Mouse (Mus musculus) CH12.LX (cell line): ENCODE measurements at regions not wholly inside any gene's neighbourhood (a gene's known extent, or its start where the extent isn't known, plus 50 kb on each side); places are given as distances from the start of the nearest gene placed in this dataset.

Experiments used
- DNase-seq: peaks from one replicate; pipeline ENCODE4 v3.0.0-alpha.2; 2013; ENCODE audit errors: extremely low read depth
- H3K27ac ChIP-seq: 2 replicates; pipeline ENCODE4 v1.5.1; 2012; ENCODE audit warnings: low read depth, mild to moderate bottlenecking, control low read depth, moderate library complexity; ENCODE audit not compliant: insufficient read depth
- H3K27me3 ChIP-seq: replicated peaks from 2 replicates; pipeline ENCODE3; 2012; ENCODE audit warnings: inconsistent platforms
- H3K36me3 ChIP-seq, 2 experiments: replicated peaks in 1 of 2; 2 replicates each; pipeline versions ENCODE3 to v1.6.1; 2012; ENCODE audit warnings: inconsistent platforms in 1 of 2, low read length in 1 of 2, mild to moderate bottlenecking in 1 of 2, mixed read lengths in 1 of 2, moderate library complexity in 1 of 2; ENCODE audit not compliant: control insufficient read depth in 1 of 2, insufficient read depth in 1 of 2
- H3K4me1 ChIP-seq, 2 experiments: 2 replicates each; pipeline ENCODE4 v1.6.1; 2012; ENCODE audit warnings: inconsistent platforms in 1 of 2, moderate library complexity in 1 of 2; ENCODE audit not compliant: insufficient read depth in 2 of 2, control insufficient read depth in 1 of 2
- H3K4me2 ChIP-seq: 2 replicates; pipeline ENCODE4 v1.6.1; 2012; ENCODE audit warnings: low read depth, mild to moderate bottlenecking, control low read depth; ENCODE audit not compliant: poor library complexity, insufficient read depth, severe bottlenecking
- H3K4me3 ChIP-seq, 3 experiments: fragments of 150-350 bp in 1 of 3; sonication (generic) in 1 of 3; replicated peaks in 1 of 3; 2 replicates each; pipeline versions ENCODE3 to v1.5.1; 2011 to 2012; ENCODE audit warnings: low read depth in 2 of 3, low read length in 2 of 3, mild to moderate bottlenecking in 2 of 3, moderate library complexity in 2 of 3, control low read depth in 1 of 3, improper control_type of control experiment in 1 of 3, inconsistent platforms in 1 of 3, mixed read lengths in 1 of 3; ENCODE audit not compliant: poor library complexity in 1 of 3
- H3K79me2 ChIP-seq: replicated peaks from 2 replicates; pipeline ENCODE4 v1.6.1; 2012; ENCODE audit warnings: mild to moderate bottlenecking, moderate library complexity; ENCODE audit not compliant: control insufficient read depth, poor library complexity, insufficient read depth, severe bottlenecking; ENCODE audit errors: extremely low read depth
- H3K9ac ChIP-seq: 2 replicates; pipeline ENCODE4 v1.6.1; 2012; ENCODE audit warnings: low read depth, mild to moderate bottlenecking, control low read depth, moderate library complexity; ENCODE audit not compliant: insufficient read depth
- H3K9me3 ChIP-seq: replicated peaks from 2 replicates; pipeline ENCODE3; 2012; ENCODE audit warnings: low read length, inconsistent platforms, mixed read lengths
- CTCF ChIP-seq, 2 experiments: IDR thresholded peaks in 1 of 2; conservative IDR thresholded peaks in 1 of 2; 2 replicates each; pipeline ENCODE4 v1.5.1; 2011 to 2012; ENCODE audit warnings: low read depth in 2 of 2, low read length in 2 of 2, improper control_type of control experiment in 1 of 2, inconsistent platforms in 1 of 2, mild to moderate bottlenecking in 1 of 2, moderate library complexity in 1 of 2
- ELF1 ChIP-seq: IDR thresholded peaks from 2 replicates; pipeline ENCODE4 v1.6.1; 2014; ENCODE audit warnings: low read depth, mild to moderate bottlenecking, inconsistent platforms, low read length, improper control_type of control experiment
- HCFC1 ChIP-seq: IDR thresholded peaks from 2 replicates; pipeline ENCODE4 v1.6.1; 2012; ENCODE audit warnings: low read depth, mild to moderate bottlenecking, inconsistent platforms, low read length, improper control_type of control experiment
- IRF4 ChIP-seq: IDR thresholded peaks from 2 replicates; pipeline ENCODE4 v1.6.1; 2014; ENCODE audit warnings: low read depth, mild to moderate bottlenecking, inconsistent platforms, low read length, improper control_type of control experiment
- JUN ChIP-seq: IDR thresholded peaks from 2 replicates; pipeline ENCODE4 v1.6.1; 2011; ENCODE audit warnings: low read depth, mild to moderate bottlenecking, low read length, improper control_type of control experiment, moderate library complexity; ENCODE audit not compliant: insufficient read depth
- MAFK ChIP-seq: IDR thresholded peaks from 2 replicates; pipeline ENCODE4 v1.6.1; 2011; ENCODE audit warnings: low read length, improper control_type of control experiment; ENCODE audit not compliant: insufficient replicate concordance
- MAX ChIP-seq: IDR thresholded peaks from 2 replicates; pipeline ENCODE4 v1.6.1; 2011; ENCODE audit warnings: low read length, improper control_type of control experiment
- MAZ ChIP-seq: IDR thresholded peaks from 2 replicates; pipeline ENCODE4 v1.6.1; 2012; ENCODE audit warnings: low read depth, mild to moderate bottlenecking, inconsistent platforms, low read length, improper control_type of control experiment, moderate library complexity
- POLR2A ChIP-seq: IDR thresholded peaks from 2 replicates; pipeline ENCODE4 v1.6.1; 2011; ENCODE audit warnings: low read depth, mild to moderate bottlenecking, improper control_type of control experiment, low read length
- RAD21 ChIP-seq: IDR thresholded peaks from 2 replicates; pipeline ENCODE4 v1.6.1; 2011; ENCODE audit warnings: low read depth, mild to moderate bottlenecking, low read length, improper control_type of control experiment, moderate library complexity
- RCOR1 ChIP-seq: conservative IDR thresholded peaks from 2 replicates; pipeline ENCODE4 v1.6.1; 2012; ENCODE audit warnings: low read depth, mild to moderate bottlenecking, inconsistent platforms, low read length, improper control_type of control experiment
- SIN3A ChIP-seq: IDR thresholded peaks from 2 replicates; pipeline ENCODE4 v1.6.1; 2012; ENCODE audit warnings: low read length, improper control_type of control experiment, inconsistent platforms
- SMC3 ChIP-seq: IDR thresholded peaks from 2 replicates; pipeline ENCODE4 v1.6.1; 2011; ENCODE audit warnings: low read depth, low read length, improper control_type of control experiment
- TBP ChIP-seq: conservative IDR thresholded peaks from 2 replicates; pipeline ENCODE4 v1.6.1; 2011; ENCODE audit warnings: low read depth, low read length, improper control_type of control experiment
- TCF12 ChIP-seq: IDR thresholded peaks from 2 replicates; pipeline ENCODE4 v1.6.1; 2014; ENCODE audit warnings: low read depth, mild to moderate bottlenecking, inconsistent platforms, low read length, improper control_type of control experiment
- USF1 ChIP-seq: IDR thresholded peaks from 2 replicates; pipeline ENCODE4 v1.6.1; 2014; ENCODE audit warnings: low read depth, mild to moderate bottlenecking, inconsistent platforms, low read length, improper control_type of control experiment
- USF2 ChIP-seq: conservative IDR thresholded peaks from 2 replicates; pipeline ENCODE4 v1.6.1; 2011; ENCODE audit warnings: low read depth, low read length, improper control_type of control experiment
- ZKSCAN1 ChIP-seq: IDR thresholded peaks from 2 replicates; pipeline ENCODE4 v1.6.1; 2012; ENCODE audit warnings: low read depth, inconsistent platforms, low read length, improper control_type of control experiment, borderline replicate concordance
- dilution Hi-C: fragments of 300-500 bp; cut with MboI; formaldehyde crosslinking; loops from 2 replicates; pipeline ENCODE4 v1.14.3; 2020; ENCODE audit warnings: low sequenced_read_pairs; ENCODE audit not compliant: extremely low pct_unique_long_range_greater_than_20kb, extremely low pct_ligation_motif_present
- in situ Hi-C: fragments of 300-500 bp; cut with MboI; formaldehyde crosslinking; loops from 3 replicates; pipeline ENCODE4 v1.14.3; 2019; ENCODE audit warnings: low sequenced_read_pairs, low pct_ligation_motif_present, low pct_unique_long_range_greater_than_20kb, mixed read lengths

GRCm38 (mm10) chr16:51169294-51169693 lies 578.3 kb upstream of the Ccdc54 start:
- Histone ChIP-seq H3K36me3 (no peaks in the 10 kb centered on the region), H3K4me1 (no peaks in the 10 kb centered on the region), H3K79me2 (no peaks in the 10 kb centered on the region), H3K4me3 (no peak overlapping the region), H3K4me2 (no peak overlapping the region), H3K9me3 (no peaks in the 10 kb centered on the region), H3K27me3 (no peaks in the 10 kb centered on the region), H3K27ac (no peak overlapping the region), H3K9ac (no peak overlapping the region)
- no peak for TF ChIP-seq SIN3A
- peak; percentile 40 to 51; a peak in 3 of 4 replicates for TF ChIP-seq CTCF (conservative IDR thresholded peaks at IDR 0.05 in 1 of 2, IDR thresholded peaks at IDR 0.05 in 1 of 2; ENCODE audit: low read depth in 2 of 2, low read length in 2 of 2)
- TF ChIP-seq RCOR1: no peak
- peak; percentile 29 for TF ChIP-seq RAD21
- peak; percentile 29 for TF ChIP-seq SMC3
- no peak for TF ChIP-seq IRF4
- DNase-seq: no peak
- in situ Hi-C loops: no loop called here
- dilution Hi-C loops: no loop called here

GRCm38 (mm10) chr16:51160768-51161167 lies 569.8 kb upstream of the Ccdc54 start:
- no peak overlapping the region for H3K9ac ChIP-seq
- TF ChIP-seq MAFK: no peak
- no peak for TF ChIP-seq TBP
- TF ChIP-seq USF2: no peak
- TF ChIP-seq HCFC1: no peak
- no peak for TF ChIP-seq MAX
- TF ChIP-seq SMC3: no peak
- TF ChIP-seq POLR2A: no peak
- no peak for TF ChIP-seq ZKSCAN1
- TF ChIP-seq ELF1: no peak
- TF ChIP-seq JUN: no peak
- no peak for TF ChIP-seq USF1
- no peak for TF ChIP-seq MAZ
- TF ChIP-seq TCF12: no peak
- H3K4me3 ChIP-seq: no peak overlapping the region
- dilution Hi-C loops (no loop called here), in situ Hi-C loops (no loop called here)
- H3K36me3 ChIP-seq: no peaks in the 10 kb centered on the region
- no peaks in the 10 kb centered on the region for H3K79me2 ChIP-seq
- no peaks in the 10 kb centered on the region for H3K9me3 ChIP-seq
- H3K4me2 ChIP-seq: no peak overlapping the region
- H3K27me3 ChIP-seq: no peaks in the 10 kb centered on the region
- no peak overlapping the region for H3K27ac ChIP-seq
- no peak for DNase-seq
- no peaks in the 10 kb centered on the region for H3K4me1 ChIP-seq
